Mouse (Mus musculus) embryo, embryonic 10.5 days (tissue): Measurements from ENCODE around the gene Zfp64.
A peak's percentile ranks its signal among the peaks of the same experiment; 100 is the strongest.

Experiments
- DNase-seq: peaks from one replicate; pipeline ENCODE4 v3.0.0-alpha.2; 2015; ENCODE audit warnings: low spot score

Gene Zfp64

DNA sequence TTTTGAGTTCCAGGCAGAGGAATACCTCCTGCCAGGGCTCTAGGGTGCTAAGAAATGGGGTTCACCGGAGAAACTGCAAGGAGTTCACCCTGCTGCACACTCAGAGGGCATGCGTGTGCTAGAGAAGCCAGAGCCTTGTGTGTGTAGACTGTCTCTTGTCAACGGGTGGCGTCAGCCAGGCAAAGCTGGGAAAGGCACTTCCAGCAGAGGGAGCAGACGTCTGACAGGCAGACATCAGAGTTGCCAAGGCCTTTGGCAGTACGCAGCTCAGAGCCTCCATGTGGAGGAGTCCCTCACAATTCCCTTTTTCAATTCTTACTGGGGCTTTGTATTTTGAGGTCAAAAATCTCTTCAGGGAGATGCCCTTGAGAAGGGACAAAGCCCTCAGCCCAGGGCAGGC lies 6.9 kb downstream of the Zfp64 start:
- no peak for DNase-seq

DNA sequence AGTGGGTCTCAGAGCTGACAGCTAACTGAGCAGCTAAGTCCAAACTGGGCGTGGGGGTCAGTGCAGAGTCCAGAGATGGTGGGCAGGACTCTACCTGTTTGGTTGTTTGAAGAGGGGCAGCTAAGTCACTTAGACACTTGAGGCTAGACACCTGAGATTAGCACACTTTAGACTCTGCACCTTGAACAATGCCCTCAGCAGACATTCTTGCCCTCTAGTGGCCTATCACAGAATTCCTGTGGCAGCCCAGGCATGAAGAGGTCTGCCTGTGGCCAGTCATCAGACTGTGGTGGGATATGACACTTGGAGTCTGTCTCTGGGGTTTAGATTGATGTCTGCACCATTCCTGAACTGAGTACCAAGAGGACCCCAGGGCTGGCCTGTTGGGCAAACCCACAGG lies 7.7 kb downstream of the Zfp64 start:
- no peak for DNase-seq

DNA sequence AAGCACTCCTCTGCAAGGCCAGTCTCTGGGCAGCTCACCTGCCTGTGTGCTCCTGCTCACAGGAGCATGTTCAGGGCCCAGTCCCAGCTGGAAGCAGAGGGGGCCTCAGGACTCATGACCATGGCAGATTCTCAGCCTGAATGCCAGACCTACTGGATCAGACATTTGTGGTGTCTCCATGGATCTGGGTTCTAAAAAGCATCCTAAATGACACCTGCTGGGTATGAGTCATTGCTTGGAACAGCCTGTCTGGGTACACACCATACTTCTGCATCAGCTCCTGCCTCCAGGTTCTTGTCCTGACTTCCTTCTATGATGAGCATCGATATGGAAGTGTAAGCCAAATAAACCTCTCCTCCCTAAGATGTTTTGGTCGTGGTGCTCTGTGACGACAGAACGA lies 11.4 kb downstream of the Zfp64 start:
- no peak for DNase-seq

DNA sequence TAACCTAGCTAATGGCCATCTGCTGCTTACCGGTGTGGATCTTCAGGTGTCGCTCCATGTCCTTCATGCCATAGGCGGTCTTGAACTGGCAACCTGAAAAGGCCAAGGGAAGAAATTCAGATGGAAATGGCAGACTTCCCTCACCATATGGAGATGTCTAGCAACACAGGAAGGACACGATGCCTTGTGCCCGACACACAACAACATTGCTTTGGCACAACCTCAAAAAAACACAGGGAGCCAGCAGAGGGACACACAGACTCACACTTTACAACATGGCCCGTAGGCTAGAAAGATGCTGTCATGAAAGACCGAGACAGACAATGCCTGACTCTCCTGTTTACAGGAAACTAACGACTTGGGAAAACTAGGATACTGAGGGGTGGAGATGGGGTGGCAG lies 15.4 kb downstream of the Zfp64 start:
- no peak for DNase-seq

DNA sequence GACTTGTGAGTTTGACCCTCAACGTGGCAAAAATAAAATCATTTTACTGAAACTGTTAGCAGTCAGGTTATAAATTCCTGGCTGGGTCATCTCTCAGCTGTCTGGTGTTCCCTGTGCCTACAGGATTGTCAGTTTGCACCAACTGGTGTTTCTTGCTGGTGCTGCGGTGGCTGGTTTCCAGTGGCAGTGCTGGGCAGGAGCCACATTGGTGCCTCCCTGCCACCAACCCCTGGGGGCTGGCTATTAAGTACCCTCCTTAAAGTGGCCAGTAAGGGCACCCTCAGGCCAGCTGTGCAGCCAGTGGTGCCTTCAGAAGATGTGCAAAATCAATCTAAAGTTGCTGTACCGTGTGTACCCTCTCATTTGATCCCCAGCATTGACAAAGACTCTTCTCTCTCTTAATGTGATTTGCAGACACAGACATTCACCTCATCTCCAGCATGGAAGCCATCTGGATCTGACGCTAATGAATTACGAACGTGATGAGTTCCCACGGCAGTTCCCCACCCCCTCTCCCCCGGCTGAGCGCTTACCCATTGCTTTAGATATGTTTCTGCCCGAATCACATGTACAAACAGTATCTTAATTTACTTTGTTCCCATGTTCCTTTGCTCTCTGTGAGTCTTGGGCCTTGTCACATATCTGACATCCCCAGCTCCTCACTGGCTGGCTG lies 16.0 kb downstream of the Zfp64 start:
- no peak for DNase-seq

DNA sequence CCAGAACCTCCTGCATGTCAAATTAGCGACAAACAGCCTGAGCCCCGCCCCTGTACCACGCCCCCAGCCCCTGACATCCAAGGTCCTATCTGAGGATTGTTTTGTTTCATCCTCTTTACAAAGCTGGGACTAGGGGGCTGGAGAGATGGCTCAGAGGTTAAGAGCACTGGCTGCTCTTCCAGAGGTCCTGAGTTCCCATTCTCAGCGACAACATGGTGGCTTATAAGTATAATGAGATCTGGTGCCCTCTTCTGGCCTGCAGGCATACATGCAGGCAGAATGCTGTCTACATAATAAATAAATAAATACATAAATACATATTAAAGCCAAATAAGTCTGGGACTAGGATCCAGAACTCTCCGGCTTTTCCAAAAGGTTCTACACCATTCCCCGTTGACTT lies 18.5 kb downstream of the Zfp64 start:
- peak; percentile 21 for DNase-seq

DNA sequence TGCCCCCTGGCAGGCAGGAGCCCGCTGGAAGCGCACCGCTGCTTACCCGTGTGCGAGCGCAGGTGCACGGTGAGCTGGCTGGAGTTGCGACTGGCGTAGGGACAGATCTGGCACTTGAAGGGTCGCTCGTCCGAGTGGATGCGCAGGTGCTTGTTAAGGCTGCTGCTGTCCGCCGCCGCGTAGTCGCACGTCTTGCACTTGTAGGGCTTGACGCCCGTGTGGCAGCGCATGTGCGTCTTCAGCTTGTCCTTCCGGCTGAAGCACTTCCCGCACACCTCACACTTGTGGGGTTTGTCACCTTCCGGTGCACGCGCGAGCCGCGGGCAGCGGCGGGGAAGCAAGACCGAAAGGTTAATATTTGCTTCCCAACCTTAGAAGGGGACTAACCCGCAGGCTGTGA lies 20.2 kb downstream of the Zfp64 start:
- no peak for DNase-seq

DNA sequence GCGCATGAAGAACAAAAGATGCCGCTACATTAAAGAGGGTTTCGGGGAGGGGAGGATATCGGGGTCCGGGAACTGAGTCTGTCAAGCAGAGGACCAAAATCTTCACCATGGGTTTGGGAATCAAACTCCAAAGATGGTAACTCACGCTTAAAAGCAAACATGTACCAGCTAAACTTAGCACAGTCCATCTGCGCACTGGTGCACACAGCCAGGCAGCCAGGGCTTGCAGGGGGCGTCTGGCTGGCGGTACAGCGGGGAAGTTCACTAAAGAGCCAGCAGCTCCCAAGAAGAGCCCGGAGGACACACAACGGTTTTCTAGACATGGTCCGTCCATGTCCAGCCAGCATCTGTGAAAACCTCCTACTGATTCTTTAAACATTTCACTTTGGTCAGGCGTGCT lies 23.7 kb downstream of the Zfp64 start:
- DNase-seq: no peak

DNA sequence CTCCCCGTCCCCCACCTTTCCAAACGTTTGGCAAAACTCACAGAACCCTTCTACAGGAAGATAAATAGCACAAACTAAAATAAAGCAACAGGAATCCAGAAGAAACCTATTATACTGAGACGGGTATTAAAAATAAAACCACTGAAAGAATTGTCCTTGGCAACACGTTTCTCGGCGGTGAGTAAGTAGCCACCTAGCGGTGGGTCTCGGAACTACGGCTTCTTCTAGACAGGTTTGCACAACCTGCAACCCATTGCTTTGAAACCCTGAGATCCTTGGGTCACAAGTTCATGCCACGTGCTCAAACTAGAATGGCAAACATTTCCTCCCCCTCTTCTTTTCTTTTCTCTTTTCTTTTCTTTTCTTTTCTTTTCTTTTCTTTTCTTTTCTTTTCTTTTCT lies 25.7 kb downstream of the Zfp64 start:
- DNase-seq: peak; percentile 82

DNA sequence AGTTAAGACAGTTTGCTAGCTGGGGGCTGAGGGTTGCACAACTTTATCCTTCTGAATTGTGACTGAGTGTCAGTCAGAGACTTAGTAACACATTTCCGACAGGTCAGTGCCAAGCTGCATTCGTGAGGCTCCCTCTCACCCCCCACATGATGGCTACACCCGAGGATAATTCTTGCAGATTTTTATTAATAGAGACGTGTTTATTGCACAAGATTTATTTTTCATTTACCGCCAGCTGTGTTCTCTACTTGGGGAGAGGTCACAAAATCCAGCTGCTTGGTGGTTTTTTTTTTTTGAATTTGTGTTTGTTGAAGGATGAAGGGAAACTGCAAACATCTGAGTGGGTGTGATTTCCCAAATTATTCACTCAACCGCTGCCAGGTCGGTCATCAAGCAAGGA lies 28.0 kb downstream of the Zfp64 start:
- DNase-seq: no peak

DNA sequence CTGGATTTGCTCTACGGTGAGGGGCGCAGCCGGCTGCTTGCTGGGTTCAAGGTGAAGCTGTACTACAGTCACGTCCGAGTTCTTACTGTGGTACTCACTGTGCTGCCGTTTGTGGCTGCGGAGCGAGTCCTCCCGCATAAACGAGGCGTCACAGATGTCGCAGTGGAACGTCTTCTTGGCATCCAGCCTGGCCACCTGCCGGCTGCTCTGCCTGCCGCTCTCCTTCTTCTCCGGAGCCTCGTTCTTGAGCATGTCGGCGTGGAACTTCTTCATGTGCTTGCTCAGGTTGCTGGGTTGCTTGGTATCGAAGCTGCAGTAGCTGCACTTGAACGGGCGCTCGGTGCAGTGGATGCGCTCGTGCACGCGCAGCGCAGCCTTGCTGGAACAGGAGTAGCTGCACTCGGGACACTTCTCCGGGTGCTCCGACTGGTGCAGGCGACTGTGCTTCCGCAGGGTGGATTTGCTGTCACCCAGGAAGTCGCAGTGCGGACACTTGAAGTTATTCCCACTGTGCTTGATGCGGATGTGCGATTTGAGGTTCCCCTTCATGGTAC lies 29.1 kb downstream of the Zfp64 start:
- no peak for DNase-seq

DNA sequence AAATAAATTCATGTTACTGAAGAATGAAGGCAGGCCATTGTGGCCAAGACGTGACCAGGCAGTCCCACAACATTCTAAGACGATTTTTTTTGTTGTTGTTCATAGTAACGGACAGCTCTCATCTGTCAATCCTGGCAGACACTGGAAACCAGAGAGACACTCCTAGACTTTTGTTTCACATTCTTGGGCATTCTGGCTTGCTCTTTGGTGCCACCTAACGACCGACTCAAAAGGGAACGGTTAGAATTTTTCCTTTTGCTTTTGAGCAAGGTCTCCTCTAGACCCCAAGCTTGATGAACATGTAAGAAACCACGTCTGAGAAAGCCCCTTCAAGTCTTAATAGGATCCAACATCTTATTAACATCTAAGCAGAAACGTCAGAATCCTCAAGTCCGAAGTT lies 31.7 kb downstream of the Zfp64 start:
- peak; percentile 87 for DNase-seq

DNA sequence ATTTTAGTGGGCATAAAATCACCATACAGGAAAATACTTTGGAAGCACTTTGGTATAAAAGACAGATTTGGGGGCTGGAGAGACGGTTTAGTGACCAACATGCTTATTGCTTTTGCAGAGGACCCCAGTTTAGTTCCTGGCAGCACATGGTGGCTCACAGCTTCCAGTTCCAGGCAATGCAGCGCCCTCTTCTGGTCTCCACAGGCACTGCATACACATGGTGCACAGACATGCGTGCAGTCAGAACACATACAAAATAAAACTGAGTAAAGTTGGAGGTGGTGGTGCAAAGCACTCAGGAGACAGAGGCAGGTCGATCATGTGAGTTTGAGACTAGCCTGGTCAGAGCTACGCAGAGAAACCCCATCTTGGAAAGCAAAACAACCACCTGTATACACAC lies 32.9 kb downstream of the Zfp64 start:
- no peak for DNase-seq

DNA sequence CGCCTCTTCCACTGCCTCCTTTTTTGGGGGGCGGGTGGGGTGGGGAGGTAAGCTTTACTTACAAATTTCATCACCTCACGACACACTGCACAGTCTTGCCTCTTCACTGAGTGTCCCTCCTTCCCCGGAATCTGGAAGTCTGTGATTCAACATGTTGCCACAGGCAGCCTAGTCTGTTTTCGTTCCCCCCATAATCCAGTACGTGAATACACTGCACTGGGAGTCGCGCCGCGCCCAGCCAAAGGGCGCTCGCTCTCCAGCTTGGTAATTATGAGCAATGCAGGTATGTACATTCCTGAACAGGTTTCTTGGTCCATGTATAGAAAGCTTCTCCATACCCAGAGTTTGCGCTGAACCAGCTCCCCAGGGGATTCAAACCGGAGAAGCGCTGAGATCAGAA lies 35.4 kb downstream of the Zfp64 start:
- DNase-seq: no peak

DNA sequence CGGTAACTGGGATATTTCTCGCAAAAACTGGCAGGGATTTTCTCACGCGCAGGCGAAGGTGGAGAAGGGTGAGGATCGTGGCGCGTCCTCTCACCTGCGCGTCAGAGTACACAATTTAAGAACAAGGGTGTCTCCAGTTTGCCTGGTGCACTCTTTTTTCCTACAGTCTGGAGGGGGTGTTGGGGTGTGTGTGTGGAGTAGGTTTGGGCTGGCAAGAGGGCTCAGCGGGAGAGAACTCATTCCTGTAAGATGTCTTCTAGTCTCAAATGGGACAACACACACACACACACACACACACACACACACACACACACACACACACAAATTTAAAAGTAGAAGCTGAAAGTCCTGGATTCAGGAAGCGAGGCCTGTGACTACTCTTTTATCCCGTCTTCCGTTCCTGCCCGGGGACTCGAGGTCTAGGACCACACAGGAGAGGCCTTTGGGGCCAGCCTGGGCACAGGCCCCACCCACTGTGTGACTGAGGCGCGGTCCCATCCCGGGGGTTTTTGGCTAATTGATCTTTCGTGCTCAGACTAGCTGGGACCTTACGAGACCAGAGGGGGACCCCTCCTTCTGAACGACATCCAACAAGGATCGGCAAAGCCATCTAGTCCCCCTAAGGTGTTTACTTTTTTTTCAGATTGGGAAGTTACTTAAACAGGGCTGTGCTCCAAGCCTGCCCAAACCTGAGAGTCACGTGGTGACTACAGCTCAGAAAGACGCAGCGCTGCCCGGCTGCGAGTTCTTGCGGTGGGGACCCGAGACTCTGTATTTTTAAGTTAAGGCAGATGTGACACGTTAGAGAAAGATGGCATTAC lies 42.3 kb downstream of the Zfp64 start:
- DNase-seq: peak; percentile 52

DNA sequence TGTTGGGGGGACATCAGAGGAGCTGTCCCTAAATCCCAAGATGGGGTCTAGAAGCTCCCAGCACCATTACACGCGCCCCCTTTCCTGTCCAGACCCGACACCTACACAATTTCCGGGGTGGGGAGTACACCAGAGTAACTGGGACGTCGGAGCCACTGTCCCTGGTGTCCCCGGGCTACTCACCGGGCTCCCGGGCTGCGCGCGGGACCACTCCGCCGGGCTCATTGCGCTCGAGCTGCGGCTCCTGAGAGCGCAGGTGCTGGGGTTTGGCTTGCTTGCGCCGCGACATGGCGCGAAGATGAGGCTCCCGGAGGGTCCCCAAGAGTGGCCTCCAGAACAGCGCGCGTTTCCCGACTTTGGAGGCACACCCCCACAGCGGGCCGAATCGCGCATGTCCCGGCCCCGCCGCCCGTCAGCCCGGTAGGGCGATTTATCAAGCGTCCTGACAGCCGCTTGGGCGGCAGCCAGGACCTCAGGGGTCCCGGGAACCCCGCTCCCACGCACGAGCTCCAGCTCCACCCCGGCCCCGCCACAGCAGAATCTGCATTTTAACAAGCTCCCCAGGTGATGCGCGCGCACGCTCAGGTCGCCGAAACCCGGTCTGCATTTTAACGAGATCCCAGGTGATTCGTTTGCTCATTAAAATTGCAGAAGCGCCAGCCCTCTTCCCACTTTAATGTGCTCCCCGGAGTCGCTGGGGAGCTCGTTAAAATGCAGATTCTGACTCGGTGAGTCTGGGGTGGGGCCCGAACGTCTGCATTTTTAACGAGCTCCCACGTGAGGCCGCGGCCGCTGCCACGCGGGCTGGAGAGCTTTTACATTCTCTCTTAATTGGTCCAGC lies 43.1 kb downstream of the Zfp64 start:
- peak; percentile 47 for DNase-seq

DNA sequence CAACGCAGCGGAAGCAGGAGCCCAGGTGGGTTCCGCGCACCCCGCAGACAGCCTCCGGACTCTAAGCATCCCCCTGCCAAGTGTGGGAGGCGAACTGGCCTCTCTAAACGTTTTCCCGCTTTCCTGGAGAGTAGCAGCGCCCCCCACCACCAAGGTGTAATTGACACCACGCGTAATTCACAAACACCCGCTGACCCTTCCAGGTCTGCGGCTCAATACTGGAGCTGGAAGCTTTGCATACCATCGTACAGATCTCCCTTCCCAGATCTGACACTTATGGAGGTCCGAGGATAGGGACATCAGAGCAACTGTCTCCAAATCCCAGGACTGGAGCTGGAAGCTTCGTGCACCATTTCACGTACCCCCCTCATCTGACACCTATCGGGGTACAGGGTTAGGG lies 43.9 kb downstream of the Zfp64 start:
- peak; percentile 50 for DNase-seq

DNA sequence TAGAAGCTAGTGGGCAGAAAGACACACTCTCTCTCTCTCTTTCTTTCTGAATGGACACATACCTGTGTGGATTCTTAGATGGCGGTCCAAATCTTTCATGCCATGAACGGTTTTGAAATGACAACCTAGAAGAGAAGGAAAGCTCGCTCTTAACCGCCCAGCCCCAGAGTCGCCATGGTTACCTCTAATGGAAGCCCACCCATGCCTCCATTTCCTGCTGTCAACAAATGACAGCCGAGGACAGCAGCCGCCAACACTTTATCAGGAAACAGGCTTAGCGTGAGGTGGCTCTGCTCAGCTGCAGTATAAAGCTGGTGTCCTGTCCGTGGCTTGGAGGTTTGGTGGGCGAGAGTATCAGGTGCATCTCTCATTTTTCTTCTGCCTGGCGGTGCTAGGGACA lies 49.4 kb downstream of the Zfp64 start:
- peak; percentile 52 for DNase-seq

DNA sequence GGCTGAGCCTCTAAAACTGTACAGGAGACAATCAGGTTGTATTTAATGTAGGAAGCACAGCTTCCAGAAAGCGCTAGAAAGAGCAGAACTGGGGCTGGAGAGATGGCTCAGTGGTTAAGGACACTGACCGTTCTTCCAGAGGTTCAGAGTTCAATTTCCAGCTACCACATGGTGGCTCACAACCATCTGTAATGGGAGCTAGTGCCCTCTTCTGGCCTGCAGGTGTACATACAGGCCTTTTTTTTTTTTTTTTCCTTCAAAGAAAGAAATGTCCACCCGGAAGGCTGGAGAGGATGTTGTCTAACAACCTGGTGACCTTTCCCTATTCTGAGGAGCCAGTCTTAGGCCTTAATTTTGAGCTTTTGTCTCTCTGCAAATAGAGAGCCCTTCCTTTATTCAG lies 50.5 kb downstream of the Zfp64 start:
- DNase-seq: peak; percentile 38

DNA sequence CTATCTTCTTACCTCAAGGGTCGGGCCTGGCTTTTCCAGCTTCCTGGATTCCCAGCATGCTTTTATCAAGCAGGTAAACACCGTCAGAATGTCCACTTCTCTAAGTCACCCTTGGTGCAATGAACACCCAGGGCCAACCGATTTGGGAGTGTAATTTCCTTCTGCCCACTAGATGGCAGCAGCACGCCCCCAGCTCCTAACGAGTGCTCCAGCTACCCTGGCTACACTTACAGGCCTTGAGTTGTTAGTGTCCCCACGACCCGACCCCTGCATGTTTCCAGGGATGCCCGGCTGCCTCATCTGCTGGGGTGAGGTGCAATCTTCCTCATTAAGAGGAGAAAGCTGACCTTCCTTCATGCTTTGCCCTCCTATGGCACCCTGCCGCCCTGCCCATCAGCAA lies 51.2 kb downstream of the Zfp64 start:
- DNase-seq: peak; percentile 86

DNA sequence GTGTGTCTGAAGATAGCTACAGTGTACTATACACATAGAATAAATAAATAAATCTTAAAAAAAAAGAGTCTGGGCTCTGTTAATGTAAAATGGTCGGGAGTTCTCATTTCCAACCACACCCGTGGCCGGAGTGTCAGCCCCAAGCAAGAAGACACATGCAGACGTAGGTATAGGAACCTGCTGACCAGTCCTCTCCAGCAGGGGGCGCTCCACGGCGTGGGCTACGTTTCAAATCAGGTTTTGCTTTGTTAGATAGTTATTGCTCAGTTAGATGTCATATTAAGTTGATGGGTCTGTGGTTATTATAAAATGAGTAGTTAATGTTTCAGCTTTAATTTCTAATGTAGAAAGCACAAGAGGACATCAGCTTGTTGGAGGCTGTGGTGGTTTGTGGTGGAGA lies 52.8 kb downstream of the Zfp64 start:
- DNase-seq: peak; percentile 59

DNA sequence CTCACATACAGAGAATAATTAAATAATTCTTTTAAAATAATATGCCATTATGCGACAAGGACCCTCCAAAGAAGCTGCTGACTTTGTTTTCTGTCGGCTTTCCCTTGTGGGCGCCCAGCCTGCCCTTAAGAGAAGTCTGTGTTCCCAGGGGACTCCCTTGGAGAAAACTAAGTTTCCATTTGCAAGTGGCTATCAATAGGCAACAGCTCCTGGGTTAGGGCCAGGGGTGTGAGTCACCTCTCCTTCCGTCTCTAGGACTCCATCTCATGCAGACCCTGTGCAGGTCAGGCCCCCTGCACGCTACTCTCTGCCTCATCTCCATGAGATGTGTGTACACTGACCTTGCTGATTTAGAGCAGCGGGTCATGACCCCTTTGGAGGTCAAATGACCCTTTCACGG lies 57.5 kb downstream of the Zfp64 start:
- no peak for DNase-seq

DNA sequence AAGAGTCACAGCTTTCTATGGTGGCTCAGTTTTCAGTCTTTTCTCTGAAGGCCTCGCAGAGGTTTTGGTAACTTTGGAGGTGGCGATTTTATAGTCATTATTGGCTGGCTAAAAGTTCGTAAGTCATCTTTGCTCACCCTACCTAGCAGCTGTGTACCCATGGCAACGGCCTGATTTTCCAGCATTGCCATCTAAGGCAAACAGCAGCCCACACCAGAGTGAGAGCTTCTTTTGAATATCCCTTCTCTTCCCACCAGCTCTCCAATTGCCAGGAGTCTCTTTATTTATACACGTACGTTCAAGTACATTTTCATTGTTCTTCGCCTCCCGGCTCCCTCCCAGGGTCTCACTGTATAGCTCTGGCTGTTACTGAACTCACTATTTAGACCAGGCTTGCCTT lies 59.9 kb downstream of the Zfp64 start:
- no peak for DNase-seq
